Mouse (Mus musculus) neural tube, embryonic 12.5 days (tissue): ENCODE results near the gene Gm49661. TPM values are rescaled to one million over a fixed set of nuclear protein-coding genes. Genes with fewer than 3 reads are reported as not detected.

ENCODE experiments used
- ATAC-seq: fragments of 200-750 bp; cut with Nextera tagmentation; 2 replicates; pipeline ENCODE4 v1.8.0; 2017; ENCODE audit warnings: low read depth, mild to moderate bottlenecking, moderate TSS enrichment, moderate library complexity; ENCODE audit not compliant: low FRiP score
- H3K27ac ChIP-seq: fragments of 300-500 bp; sonication (generic); 2 replicates; pipeline ENCODE4 v1.5.1; 2016
- H3K27me3 ChIP-seq: fragments of 300-500 bp; sonication (generic); replicated peaks from 2 replicates; pipeline ENCODE4 v1.6.1; 2016; ENCODE audit warnings: mild to moderate bottlenecking
- H3K36me3 ChIP-seq: fragments of 300-500 bp; sonication (generic); 2 replicates; pipeline ENCODE4 v1.6.1; 2016; ENCODE audit warnings: mild to moderate bottlenecking
- H3K4me1 ChIP-seq: fragments of 300-500 bp; sonication (generic); 2 replicates; pipeline ENCODE4 v1.6.1; 2016
- H3K4me2 ChIP-seq: fragments of 300-500 bp; sonication (generic); replicated peaks from 2 replicates; pipeline ENCODE4 v1.6.1; 2016; ENCODE audit warnings: mild to moderate bottlenecking
- H3K4me3 ChIP-seq: fragments of 300-500 bp; sonication (generic); 2 replicates; pipeline ENCODE4 v1.5.1; 2016
- H3K9ac ChIP-seq: fragments of 300-500 bp; sonication (generic); 2 replicates; pipeline ENCODE4 v1.6.1; 2016; ENCODE audit warnings: mild to moderate bottlenecking
- H3K9me3 ChIP-seq: fragments of 300-500 bp; sonication (generic); 2 replicates; pipeline ENCODE4 v1.6.1; 2016; ENCODE audit warnings: mild to moderate bottlenecking
- WGBS: fragments of 180-500 bp; shearing (Covaris S2); methylation state at CpG from one replicate; pipeline ENCODE4 v1.1.7; 2016; 5-methylcytosine and 5-hydroxymethylcytosine counted together
- polyA plus RNA-seq: library from polyadenylated mRNA; unstranded; fragments of >200 nt; fragmentation: Nextera tagmentation; extraction: Ambion mirVana; gene quantifications from 2 replicates; pipeline ENCODE4 v1.2.1, GENCODE M21; 2016

The Gm49661 gene
- polyA plus RNA-seq, 1 experiment from 2014 or later = not detected

DNA sequence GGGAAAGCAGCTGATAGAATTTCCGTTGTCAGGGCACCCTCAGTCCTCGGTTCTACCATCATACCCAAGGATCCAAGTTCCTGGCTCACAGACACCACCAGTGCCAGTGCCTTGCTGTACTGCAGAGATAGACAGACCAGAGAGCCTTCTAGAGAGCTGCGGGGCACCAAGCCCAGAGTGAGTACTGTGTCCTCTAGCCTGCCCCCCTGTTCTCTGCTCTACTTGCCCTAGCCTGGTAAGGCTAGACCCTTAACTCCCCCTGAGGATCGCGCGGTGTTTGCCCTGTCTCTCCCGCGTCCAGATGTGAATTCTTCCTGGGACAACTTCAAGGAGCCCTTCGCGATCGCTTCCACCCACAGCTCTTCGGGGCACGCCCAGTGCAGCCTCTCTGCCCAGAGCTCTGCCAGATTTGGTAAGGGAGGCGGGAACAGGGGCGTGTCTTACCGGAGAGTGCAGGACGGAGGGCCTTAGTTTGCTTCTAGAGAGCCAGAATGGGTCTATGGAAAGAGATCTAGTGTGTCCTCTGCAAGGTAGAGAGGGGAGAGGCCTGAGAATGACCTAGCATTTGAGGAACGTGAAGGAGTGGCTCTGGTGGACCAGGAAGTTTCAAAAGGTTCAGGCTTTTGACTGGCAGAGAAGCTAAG lies 16.5 kb downstream of the Gm49661 start:
- peaks cover 48% of the 10 kb centered on the region for H3K27me3 ChIP-seq
- WGBS = 7% methylated on average over 18 of the region's 18 CpGs
- peaks cover 7% of the 10 kb centered on the region for H3K36me3 ChIP-seq
- H3K4me1 ChIP-seq = no peaks in the 10 kb centered on the region
- no peak for ATAC-seq
- no peak overlapping the region for H3K4me2 ChIP-seq
- no peaks in the 10 kb centered on the region for H3K9me3 ChIP-seq
- no peak overlapping the region for H3K27ac ChIP-seq
- no peak overlapping the region for H3K9ac ChIP-seq
- no peak overlapping the region for H3K4me3 ChIP-seq

GRCm38 (mm10) chr8:84949753-84950152 lies 19.5 kb downstream of the Gm49661 start:
- no peaks in the 10 kb centered on the region for H3K9me3 ChIP-seq
- H3K36me3 ChIP-seq = no peaks in the 10 kb centered on the region

GRCm38 (mm10) chr8:84947241-84947545 lies 22.0 kb downstream of the Gm49661 start:
- peaks cover 81% of the 10 kb centered on the region for H3K27me3 ChIP-seq
- H3K4me1 ChIP-seq = peaks cover 17% of the 10 kb centered on the region; the same call in 1 of the 2 replicates
- ATAC-seq = no peak
- no peak overlapping the region for H3K9ac ChIP-seq
- no peak overlapping the region for H3K4me3 ChIP-seq
- peak overlapping the region; percentile 94; the same call in 1 of the 2 replicates for H3K4me2 ChIP-seq
- 18% methylated on average over 9 of the region's 9 CpGs for WGBS
- no peaks in the 10 kb centered on the region for H3K36me3 ChIP-seq
- H3K27ac ChIP-seq = no peak overlapping the region
- H3K9me3 ChIP-seq = no peaks in the 10 kb centered on the region

More at GRCm38 (mm10) chr8:84949753-84950152, 19.5 kb downstream of the Gm49661 start:
- Histone ChIP-seq H3K27me3 (peaks cover 73% of the 10 kb centered on the region), H3K27ac (no peak overlapping the region), H3K9ac (no peak overlapping the region), H3K4me1 (peaks cover 11% of the 10 kb centered on the region; the same call in 1 of the 2 replicates), H3K4me2 (no peak overlapping the region), H3K4me3 (no peak overlapping the region)
- ATAC-seq = no peak
- 22% methylated on average over 12 of the region's 12 CpGs for WGBS

DNA sequence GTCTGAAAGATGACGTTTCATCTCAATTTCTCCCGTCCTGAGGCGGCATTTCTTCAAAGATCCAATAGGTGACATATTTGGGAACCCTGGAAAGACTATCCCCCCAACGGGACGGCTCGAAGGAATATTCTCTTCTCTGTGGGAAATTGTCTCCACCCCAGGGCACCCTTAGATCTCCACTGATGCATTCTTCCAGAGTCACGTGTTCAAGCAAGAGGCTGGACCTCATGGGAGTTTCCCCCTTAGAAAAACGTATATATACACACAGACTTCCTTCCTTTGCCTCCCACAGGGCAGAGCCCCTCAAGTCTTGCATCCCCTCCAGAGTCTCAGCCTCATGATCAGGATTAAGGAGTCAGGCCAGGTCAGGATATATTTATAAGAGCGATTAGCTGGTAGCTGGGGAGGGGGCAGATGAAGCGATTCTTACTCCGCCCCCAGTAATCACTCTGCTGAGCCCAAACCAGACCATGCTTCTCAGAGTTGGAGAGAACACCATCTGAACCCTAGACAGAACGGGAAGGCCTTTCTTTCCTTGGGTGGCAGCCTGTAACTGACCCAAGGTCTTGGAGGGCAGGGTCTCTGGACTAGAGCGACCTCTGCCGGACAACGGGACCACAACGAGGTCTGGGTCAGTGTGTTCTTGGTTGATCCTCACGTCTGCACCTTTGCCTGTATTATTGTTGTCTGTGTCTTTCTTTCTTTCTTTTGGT lies 22.5 kb downstream of the Gm49661 start, which contains the start of gene Rtbdn:
Gene Rtbdn, plus strand, starts transcription at position 464 of the 713 bp plus-strand sequence.
- Histone ChIP-seq H3K27ac (no peak within 1 kb of the TSS), H3K36me3 (no peaks in the 10 kb centered on the region), H3K4me1 (peaks cover 17% of the 10 kb centered on the region; the same call in 1 of the 2 replicates), H3K27me3 (peaks cover 76% of the 10 kb centered on the region), H3K9me3 (no peaks in the 10 kb centered on the region), H3K9ac (peak within 1 kb of the TSS; percentile 72), H3K4me2 (peak within 1 kb of the TSS; percentile 94), H3K4me3 (peak within 1 kb of the TSS; percentile 62)
- no peak for ATAC-seq
- 9% methylated on average over 17 of the region's 17 CpGs for WGBS

DNA sequence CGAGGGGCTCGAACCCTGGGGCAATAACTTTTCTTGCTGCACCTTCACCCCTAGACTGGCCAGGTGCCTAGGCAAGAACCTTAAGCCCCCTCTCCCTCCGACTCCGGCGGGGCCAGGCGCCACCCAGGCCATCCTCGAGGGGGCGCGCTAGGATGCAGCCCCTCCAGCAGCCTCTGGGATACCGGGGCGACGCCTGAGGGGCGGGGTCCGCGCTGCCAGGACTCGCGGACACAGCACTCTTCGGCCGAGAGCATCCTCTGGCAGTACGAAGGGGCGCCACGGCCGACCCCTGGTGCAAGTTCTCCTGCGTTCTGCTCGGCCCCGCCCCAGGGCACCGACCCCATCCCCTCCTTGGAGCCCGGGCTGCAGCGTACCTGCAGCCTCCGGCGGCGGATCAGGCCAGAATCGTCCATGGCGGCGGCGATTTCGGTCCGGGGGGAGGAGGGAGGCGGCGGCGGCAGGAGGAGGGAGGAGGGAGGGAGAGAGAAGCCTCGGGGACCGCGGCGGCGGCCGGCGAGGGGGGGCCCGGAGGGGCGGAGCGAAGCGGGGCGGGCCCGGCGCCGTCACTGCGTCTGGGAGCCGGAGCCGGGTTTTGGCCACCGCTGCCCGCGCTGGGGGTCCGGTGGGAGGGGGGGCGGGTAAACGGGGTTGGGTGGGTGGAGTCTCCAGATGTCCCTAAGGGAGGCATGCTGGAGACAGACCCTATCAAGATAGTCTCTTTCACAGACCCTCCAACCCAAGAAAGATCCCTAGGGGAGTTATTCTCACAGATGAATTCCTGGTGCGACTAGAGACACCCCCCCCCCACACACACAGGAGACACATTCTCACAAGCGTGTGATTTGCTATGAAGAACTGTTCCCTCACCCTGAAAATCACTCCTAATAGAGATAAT lies 23.4 kb downstream of the Gm49661 start:
- Histone ChIP-seq H3K27me3 (peaks cover 69% of the 10 kb centered on the region), H3K4me3 (peak overlapping the region; percentile 62), H3K4me2 (peak overlapping the region; percentile 94), H3K27ac (no peak overlapping the region), H3K36me3 (no peaks in the 10 kb centered on the region), H3K9me3 (no peaks in the 10 kb centered on the region), H3K4me1 (peaks cover 17% of the 10 kb centered on the region; the same call in 1 of the 2 replicates), H3K9ac (peak overlapping the region; percentile 72)
- peak; percentile 72 for ATAC-seq
- under 1% methylated on average over 48 of the region's 67 CpGs for WGBS

DNA sequence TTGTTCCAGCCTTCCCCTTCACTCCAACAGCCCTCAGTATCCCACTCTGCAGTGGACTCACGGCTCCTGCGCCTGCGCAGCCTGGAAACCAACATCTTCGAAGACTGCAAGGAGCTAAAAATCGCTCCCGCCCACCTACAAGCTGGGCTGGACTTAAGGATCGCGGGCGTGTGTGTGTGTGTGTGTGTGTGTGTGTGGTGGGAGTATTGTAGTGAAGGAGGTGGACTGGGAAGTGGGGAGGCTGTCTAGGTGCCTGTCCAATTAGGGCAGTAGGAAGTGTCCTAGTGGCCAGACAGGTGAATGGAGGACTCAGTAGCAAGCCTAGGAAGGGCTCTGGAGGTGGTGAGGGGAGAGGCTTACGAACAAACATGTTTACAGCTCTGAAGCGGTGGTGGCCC lies 24.0 kb downstream of the Gm49661 start:
- no peaks in the 10 kb centered on the region for H3K9me3 ChIP-seq
- no peak overlapping the region for H3K27ac ChIP-seq
- peak overlapping the region; percentile 94 for H3K4me2 ChIP-seq
- H3K27me3 ChIP-seq = peaks cover 63% of the 10 kb centered on the region
- H3K4me1 ChIP-seq = peaks cover 17% of the 10 kb centered on the region; the same call in 1 of the 2 replicates
- no peaks in the 10 kb centered on the region for H3K36me3 ChIP-seq
- H3K4me3 ChIP-seq = peak overlapping the region; percentile 62
- H3K9ac ChIP-seq = peak overlapping the region; percentile 72; the same call in 1 of the 2 replicates
- 4% methylated on average over 11 of the region's 11 CpGs for WGBS
- peak; percentile 52 for ATAC-seq

DNA sequence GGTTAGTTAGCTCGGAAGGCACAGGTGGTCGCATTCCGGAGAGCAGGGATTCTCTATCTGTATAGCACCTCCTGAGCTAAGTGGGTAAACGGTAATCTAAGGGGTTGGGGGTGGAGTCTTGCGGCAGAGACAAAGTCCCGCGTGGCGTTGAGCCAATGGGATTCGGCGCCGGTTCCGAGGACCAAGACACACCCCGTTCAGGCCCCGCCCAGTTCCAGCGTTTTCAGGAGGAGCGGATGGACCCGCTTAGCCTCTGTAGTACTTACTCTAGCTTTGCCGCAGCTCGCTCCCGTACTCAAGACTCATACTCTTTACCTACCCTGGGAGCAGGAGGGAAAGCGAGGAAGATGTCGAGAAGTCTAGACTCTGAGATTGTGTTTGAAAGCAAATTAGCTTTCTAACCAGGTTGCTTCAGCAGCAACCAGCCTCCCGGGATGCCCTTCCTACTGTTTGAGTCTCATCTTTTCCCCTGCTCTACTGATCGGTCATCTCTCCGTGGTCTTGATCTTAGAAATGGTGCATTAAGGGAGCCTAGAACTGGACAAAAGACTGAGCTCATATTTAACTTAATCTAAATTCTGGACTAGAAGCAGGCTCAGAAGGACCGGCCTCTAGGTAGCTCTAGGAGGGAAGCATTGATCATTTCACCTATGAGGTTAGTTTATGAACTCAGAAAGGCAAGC lies 24.6 kb downstream of the Gm49661 start:
- 2% methylated on average over 26 of the region's 26 CpGs for WGBS
- H3K36me3 ChIP-seq = no peaks in the 10 kb centered on the region
- H3K27me3 ChIP-seq = peaks cover 57% of the 10 kb centered on the region
- peaks cover 17% of the 10 kb centered on the region; the same call in 1 of the 2 replicates for H3K4me1 ChIP-seq
- peak overlapping the region; percentile 62; the same call in 1 of the 2 replicates for H3K4me3 ChIP-seq
- peak overlapping the region; percentile 94 for H3K4me2 ChIP-seq
- H3K9ac ChIP-seq = no peak overlapping the region
- no peaks in the 10 kb centered on the region for H3K9me3 ChIP-seq
- H3K27ac ChIP-seq = no peak overlapping the region
- ATAC-seq = no peak

- Histone ChIP-seq H3K4me2 (no peak overlapping the region), H3K36me3 (no peaks in the 10 kb centered on the region), H3K9me3 (no peaks in the 10 kb centered on the region), H3K4me1 (peaks cover 17% of the 10 kb centered on the region; the same call in 1 of the 2 replicates), H3K9ac (no peak overlapping the region), H3K4me3 (no peak overlapping the region), H3K27ac (no peak overlapping the region), H3K27me3 (peaks cover 52% of the 10 kb centered on the region)
- 16% methylated on average over 4 of the region's 4 CpGs for WGBS
- no peak for ATAC-seq
Measured at GRCm38 (mm10) chr8:84943699-84944098, 25.5 kb downstream of the Gm49661 start.

GRCm38 (mm10) chr8:84937620-84938485 lies 31.4 kb downstream of the Gm49661 start:
- Histone ChIP-seq H3K4me2 (peak overlapping the region; percentile 80), H3K4me1 (peaks cover 33% of the 10 kb centered on the region), H3K9ac (no peak overlapping the region; the same call in 1 of the 2 replicates), H3K4me3 (no peak overlapping the region; the same call in 1 of the 2 replicates), H3K27ac (no peak overlapping the region), H3K36me3 (no peaks in the 10 kb centered on the region), H3K9me3 (no peaks in the 10 kb centered on the region), H3K27me3 (peaks cover 37% of the 10 kb centered on the region)
- 68% methylated on average over 13 of the region's 13 CpGs for WGBS
- ATAC-seq = no peak

DNA sequence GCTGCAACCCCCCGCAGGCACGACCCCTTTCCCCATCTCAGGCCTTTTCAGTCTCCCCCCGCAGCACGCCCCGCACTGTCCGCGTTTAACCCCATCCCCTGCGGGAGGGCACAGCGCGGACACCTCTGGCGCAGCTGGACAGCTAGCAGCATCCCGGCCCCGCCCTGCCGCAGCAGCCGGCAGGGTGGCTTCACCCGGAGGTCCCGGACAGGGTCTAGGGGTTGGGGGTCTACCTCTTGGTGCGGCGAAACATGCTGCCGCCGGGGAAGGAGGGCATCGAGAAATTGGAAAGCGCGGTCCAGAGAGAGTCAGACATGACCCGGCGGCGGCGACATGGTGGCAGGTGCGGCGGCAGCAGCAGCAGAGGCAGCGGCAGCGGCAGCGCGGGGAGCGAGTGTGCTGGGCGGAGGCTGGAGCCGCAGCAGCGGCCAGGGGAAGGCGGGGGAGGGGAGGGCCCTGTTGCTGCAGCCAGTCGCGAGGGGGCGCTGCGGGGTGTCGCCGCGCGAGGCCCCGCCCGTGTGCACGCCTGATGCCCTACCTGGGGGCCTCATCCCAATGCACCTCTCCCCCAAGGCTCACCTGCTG lies 32.2 kb downstream of the Gm49661 start, which contains the start of gene Mast1:
Gene Mast1, minus strand, starts transcription at position 398 of the 585 bp plus-strand sequence.
- H3K9ac ChIP-seq = peak within 1 kb of the TSS; percentile 88
- peaks cover 39% of the 10 kb centered on the region for H3K27me3 ChIP-seq
- under 1% methylated on average over 50 of the region's 50 CpGs for WGBS
- peak within 1 kb of the TSS; percentile 75 for H3K27ac ChIP-seq
- H3K4me3 ChIP-seq = peak within 1 kb of the TSS; percentile 69
- no peaks in the 10 kb centered on the region for H3K36me3 ChIP-seq
- peaks cover 33% of the 10 kb centered on the region for H3K4me1 ChIP-seq
- no peaks in the 10 kb centered on the region for H3K9me3 ChIP-seq
- peak; percentile 57 for ATAC-seq
- peak within 1 kb of the TSS; percentile 80 for H3K4me2 ChIP-seq
